Mouse (Mus musculus) limb, embryonic 15.5 days (tissue): ENCODE data around the gene Glo1. TPM values are rescaled to one million over a fixed set of nuclear protein-coding genes. Genes with fewer than 3 reads are reported as not detected.

Source experiments
- ATAC-seq: fragments of 200-750 bp; cut with Nextera tagmentation; 2 replicates; pipeline ENCODE4 v1.8.0; 2017; ENCODE audit warnings: low read depth, moderate TSS enrichment; ENCODE audit not compliant: insufficient number of reproducible peaks, low FRiP score, low TSS enrichment
- H3K27ac ChIP-seq: fragments of 300-500 bp; sonication (generic); 2 replicates; pipeline ENCODE4 v1.5.1; 2015; ENCODE audit warnings: moderate library complexity, mild to moderate bottlenecking, inconsistent platforms
- H3K27me3 ChIP-seq: fragments of 300-500 bp; sonication (generic); 2 replicates; pipeline ENCODE4 v1.6.1; 2015; ENCODE audit warnings: inconsistent platforms
- H3K36me3 ChIP-seq: fragments of 300-500 bp; sonication (generic); 2 replicates; pipeline ENCODE4 v1.6.1; 2015; ENCODE audit warnings: inconsistent platforms
- H3K4me1 ChIP-seq: fragments of 300-500 bp; sonication (generic); 2 replicates; pipeline ENCODE4 v1.6.1; 2015; ENCODE audit warnings: inconsistent platforms
- H3K4me2 ChIP-seq: fragments of 300-500 bp; sonication (generic); 2 replicates; pipeline ENCODE4 v1.6.1; 2015; ENCODE audit warnings: mild to moderate bottlenecking, inconsistent platforms
- H3K4me3 ChIP-seq: fragments of 300-500 bp; sonication (generic); 2 replicates; pipeline ENCODE4 v1.5.1; 2015; ENCODE audit warnings: mild to moderate bottlenecking, inconsistent platforms
- H3K9ac ChIP-seq: fragments of 300-500 bp; sonication (generic); 2 replicates; pipeline ENCODE4 v1.6.1; 2015; ENCODE audit warnings: inconsistent platforms
- H3K9me3 ChIP-seq: fragments of 300-500 bp; sonication (generic); 2 replicates; pipeline ENCODE4 v1.6.1; 2016; ENCODE audit warnings: inconsistent platforms
- WGBS: fragments of 180-500 bp; shearing (Covaris S2); methylation state at CpG from one replicate; pipeline ENCODE4 v1.1.7; 2015; 5-methylcytosine and 5-hydroxymethylcytosine counted together
- polyA plus RNA-seq: library from polyadenylated mRNA; unstranded; fragments of >200 nt; fragmentation: Nextera tagmentation; extraction: Ambion mirVana; gene quantifications from 2 replicates; pipeline ENCODE4 v1.2.1, GENCODE M21; 2015

Glo1 gene
- polyA plus RNA-seq, 1 experiment from 2014 or later: 186 TPM

DNA sequence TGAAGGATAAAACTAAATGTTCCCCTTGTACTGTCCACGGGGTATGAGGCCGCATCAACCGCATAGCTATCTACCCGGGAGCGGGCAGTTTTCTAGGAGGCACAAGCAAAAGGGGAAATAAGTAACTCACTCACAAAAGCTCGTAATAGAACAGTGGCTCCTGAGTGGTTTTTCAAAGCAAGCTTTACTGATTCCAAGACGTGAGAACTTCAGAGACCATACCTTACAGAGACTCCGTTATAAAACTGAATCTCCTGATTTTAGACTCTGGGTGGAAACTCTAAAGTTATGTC, 51.9 kb downstream of the Glo1 start:
- H3K36me3 ChIP-seq: no peaks in the 10 kb centered on the region
- 58% methylated on average over 8 of the region's 8 CpGs for WGBS
- H3K9me3 ChIP-seq: no peaks in the 10 kb centered on the region
- H3K4me1 ChIP-seq: peaks cover 21% of the 10 kb centered on the region
- ATAC-seq: no peak
- H3K4me2 ChIP-seq: no peak overlapping the region
- no peak overlapping the region for H3K9ac ChIP-seq
- H3K4me3 ChIP-seq: peak overlapping the region; percentile 80; the same call in 1 of the 2 replicates
- H3K27me3 ChIP-seq: no peaks in the 10 kb centered on the region
- H3K27ac ChIP-seq: no peak overlapping the region

DNA sequence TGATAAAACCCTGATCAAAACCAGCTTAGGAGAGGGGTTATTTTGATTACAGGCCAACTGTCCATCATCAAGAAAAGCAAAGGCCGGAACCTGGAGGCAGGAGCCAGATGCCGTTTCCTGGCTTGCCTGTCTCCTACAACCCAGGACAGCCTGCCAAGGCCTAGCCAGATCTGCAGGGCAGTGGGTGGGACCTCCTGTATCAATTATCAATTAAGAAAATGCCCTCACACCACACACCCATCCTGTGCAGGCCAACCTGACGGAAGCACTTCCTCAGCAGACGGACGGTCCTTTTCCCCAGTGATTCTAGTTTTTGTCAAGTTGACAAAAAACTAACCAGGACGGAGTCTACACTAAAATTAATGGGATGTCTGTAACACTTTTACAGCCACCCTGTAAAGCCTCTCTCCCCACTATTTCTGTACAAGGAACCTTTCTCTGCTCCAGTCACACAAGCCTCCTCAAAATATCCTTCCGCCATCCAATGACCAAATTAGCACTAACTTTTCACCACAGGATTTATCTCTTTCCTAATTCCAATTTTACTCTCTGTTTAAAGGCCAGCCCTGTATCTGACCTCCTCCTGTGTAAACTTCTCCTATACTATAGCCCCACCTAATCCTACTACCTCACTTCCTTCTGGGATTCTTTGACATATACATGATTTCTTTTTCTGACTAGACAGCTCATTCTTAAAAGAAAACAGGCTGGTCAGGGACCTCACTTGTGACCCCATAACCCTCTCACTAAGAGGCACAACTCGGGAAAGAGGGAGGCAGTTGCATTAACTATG, 52.5 kb downstream of the Glo1 start:
- 51% methylated on average over 8 of the region's 8 CpGs for WGBS
- no peaks in the 10 kb centered on the region for H3K36me3 ChIP-seq
- H3K27me3 ChIP-seq: no peaks in the 10 kb centered on the region
- H3K9me3 ChIP-seq: no peaks in the 10 kb centered on the region
- H3K9ac ChIP-seq: no peak overlapping the region
- H3K4me1 ChIP-seq: peaks cover 21% of the 10 kb centered on the region
- 0 out of 2 replicates have a peak overlapping the region, but pooled peaks have one; percentile 8 for H3K27ac ChIP-seq
- ATAC-seq: no peak
- no peak overlapping the region for H3K4me2 ChIP-seq
- H3K4me3 ChIP-seq: no peak overlapping the region

DNA sequence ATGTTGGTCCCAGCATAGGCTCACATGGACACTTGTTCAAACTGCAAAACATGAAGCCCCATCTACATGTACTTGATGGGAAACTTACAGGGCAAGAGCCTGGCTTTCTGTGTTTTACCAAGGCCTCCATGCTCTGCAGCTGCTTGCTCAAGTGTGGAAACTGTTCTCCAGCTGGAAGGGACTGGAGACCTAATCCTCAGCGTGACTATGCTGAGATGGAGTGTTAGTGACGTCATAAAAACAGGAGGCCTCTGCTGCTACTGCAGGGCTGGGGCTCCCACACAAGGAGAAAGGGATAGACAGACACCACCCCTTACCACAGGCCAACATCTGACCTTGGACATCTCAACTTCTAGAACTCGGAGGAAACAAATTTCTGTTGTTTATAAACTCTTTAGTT, 55.7 kb downstream of the Glo1 start:
- H3K4me2 ChIP-seq: no peak overlapping the region
- no peak for ATAC-seq
- no peaks in the 10 kb centered on the region for H3K27me3 ChIP-seq
- peaks cover 16% of the 10 kb centered on the region for H3K4me1 ChIP-seq
- H3K4me3 ChIP-seq: no peak overlapping the region
- H3K9me3 ChIP-seq: no peaks in the 10 kb centered on the region
- H3K36me3 ChIP-seq: no peaks in the 10 kb centered on the region
- H3K9ac ChIP-seq: no peak overlapping the region
- no peak overlapping the region for H3K27ac ChIP-seq
- 42% methylated on average over 3 of the region's 3 CpGs for WGBS

DNA sequence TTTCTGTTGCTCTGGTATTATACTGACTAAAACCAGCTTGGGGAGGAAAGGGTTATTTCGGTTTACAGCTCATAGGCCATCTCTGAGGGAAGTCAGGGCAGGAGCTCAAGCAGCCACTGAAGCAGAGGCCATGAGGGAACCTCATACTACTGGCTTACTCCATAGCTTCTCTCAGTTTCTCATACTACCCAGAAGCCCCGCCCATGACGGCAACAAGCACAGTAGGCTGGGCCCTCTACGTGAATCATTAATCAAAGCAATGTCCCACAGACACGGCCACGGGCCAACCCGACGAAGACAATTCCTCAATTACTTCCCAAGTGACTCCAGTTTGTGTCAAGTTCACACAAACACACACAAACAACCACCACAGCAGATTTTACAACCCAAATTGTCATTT, 56.5 kb downstream of the Glo1 start:
- Histone ChIP-seq H3K4me3 (no peak overlapping the region), H3K4me1 (peaks cover 12% of the 10 kb centered on the region), H3K4me2 (no peak overlapping the region), H3K36me3 (no peaks in the 10 kb centered on the region), H3K9me3 (no peaks in the 10 kb centered on the region), H3K27ac (no peak overlapping the region), H3K27me3 (no peaks in the 10 kb centered on the region), H3K9ac (no peak overlapping the region)
- no peak for ATAC-seq
- 61% methylated on average over 8 of the region's 8 CpGs for WGBS

DNA sequence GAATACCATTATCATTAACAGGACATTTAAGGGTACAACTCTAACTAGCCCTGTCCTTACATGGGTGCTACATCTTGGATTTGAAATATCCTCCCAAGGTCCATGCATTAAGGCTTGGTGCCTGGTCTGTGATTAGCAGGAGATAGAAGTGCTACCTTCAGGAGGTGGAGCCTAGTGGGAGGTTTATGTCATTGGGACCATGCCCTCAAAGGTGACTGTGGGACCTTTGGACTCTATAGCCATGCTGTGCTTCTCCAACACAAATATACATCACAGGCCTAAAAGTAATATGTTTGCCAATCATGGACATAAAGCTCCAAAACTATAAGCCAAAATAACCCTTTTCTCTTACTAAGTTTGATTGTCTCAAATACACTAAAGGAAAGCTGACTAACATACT, 58.2 kb downstream of the Glo1 start:
- no peak overlapping the region for H3K4me2 ChIP-seq
- no peaks in the 10 kb centered on the region for H3K27me3 ChIP-seq
- H3K4me3 ChIP-seq: no peak overlapping the region
- no peaks in the 10 kb centered on the region; the same call in 1 of the 2 replicates for H3K4me1 ChIP-seq
- no peak overlapping the region for H3K9ac ChIP-seq
- no peaks in the 10 kb centered on the region for H3K36me3 ChIP-seq
- no peaks in the 10 kb centered on the region for H3K9me3 ChIP-seq
- no peak overlapping the region for H3K27ac ChIP-seq
- ATAC-seq: no peak

- Histone ChIP-seq H3K36me3 (no peaks in the 10 kb centered on the region), H3K9ac (no peak overlapping the region), H3K4me1 (no peaks in the 10 kb centered on the region; the same call in 1 of the 2 replicates), H3K9me3 (no peaks in the 10 kb centered on the region), H3K4me3 (no peak overlapping the region), H3K27me3 (no peaks in the 10 kb centered on the region), H3K4me2 (no peak overlapping the region), H3K27ac (no peak overlapping the region)
- no peak for ATAC-seq
- WGBS: 82% methylated on average over 7 of the region's 7 CpGs
Measured at GRCm38 (mm10) chr17:30564971-30565370, 61.7 kb downstream of the Glo1 start.

GRCm38 (mm10) chr17:30564407-30564806, 62.3 kb downstream of the Glo1 start:
- no peak overlapping the region for H3K4me3 ChIP-seq
- H3K4me2 ChIP-seq: no peak overlapping the region
- H3K4me1 ChIP-seq: no peaks in the 10 kb centered on the region; the same call in 1 of the 2 replicates
- ATAC-seq: no peak
- H3K27ac ChIP-seq: no peak overlapping the region
- no peaks in the 10 kb centered on the region for H3K27me3 ChIP-seq
- no peak overlapping the region for H3K9ac ChIP-seq
- no peaks in the 10 kb centered on the region for H3K36me3 ChIP-seq
- 72% methylated on average over 3 of the region's 3 CpGs for WGBS
- no peaks in the 10 kb centered on the region for H3K9me3 ChIP-seq

DNA sequence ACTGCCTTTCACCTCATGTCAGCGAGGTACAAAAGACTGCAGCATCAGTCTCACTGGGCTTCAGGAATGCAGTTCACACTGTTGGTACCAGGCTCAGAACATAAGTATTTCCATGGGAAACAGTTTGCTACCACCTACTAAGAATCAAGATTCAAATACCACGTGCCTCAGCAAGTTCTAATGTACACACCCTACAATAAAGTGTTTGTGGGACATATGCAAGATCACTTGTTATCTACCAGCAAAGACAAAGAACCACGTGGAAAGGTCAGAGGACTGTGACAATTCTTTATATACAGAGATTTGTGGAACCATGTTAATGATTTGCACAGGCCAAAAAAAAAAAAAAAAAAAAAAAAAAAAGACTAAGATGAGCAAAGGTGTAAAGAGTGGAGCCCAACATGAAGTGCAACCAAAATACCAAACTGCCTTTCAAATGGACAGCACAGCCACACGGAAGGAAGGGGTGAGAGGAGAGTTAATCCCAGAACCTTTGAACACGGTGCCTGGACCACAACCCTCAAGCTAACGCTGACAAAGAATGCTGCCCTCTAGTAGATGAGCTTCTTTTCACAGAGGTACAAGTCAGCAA, 63.1 kb downstream of the Glo1 start:
- H3K27me3 ChIP-seq: no peaks in the 10 kb centered on the region
- H3K36me3 ChIP-seq: no peaks in the 10 kb centered on the region
- H3K27ac ChIP-seq: no peak overlapping the region
- no peak overlapping the region for H3K9ac ChIP-seq
- no peak overlapping the region for H3K4me3 ChIP-seq
- ATAC-seq: no peak
- H3K9me3 ChIP-seq: no peaks in the 10 kb centered on the region
- no peak overlapping the region for H3K4me2 ChIP-seq
- WGBS: 74% methylated on average over 6 of the region's 6 CpGs
- no peaks in the 10 kb centered on the region; the same call in 1 of the 2 replicates for H3K4me1 ChIP-seq

- no peak overlapping the region for H3K27ac ChIP-seq
- WGBS: 87% methylated on average over 2 of the region's 2 CpGs
- ATAC-seq: no peak
Measured at GRCm38 (mm10) chr17:30562770-30563169, 63.9 kb downstream of the Glo1 start.

DNA sequence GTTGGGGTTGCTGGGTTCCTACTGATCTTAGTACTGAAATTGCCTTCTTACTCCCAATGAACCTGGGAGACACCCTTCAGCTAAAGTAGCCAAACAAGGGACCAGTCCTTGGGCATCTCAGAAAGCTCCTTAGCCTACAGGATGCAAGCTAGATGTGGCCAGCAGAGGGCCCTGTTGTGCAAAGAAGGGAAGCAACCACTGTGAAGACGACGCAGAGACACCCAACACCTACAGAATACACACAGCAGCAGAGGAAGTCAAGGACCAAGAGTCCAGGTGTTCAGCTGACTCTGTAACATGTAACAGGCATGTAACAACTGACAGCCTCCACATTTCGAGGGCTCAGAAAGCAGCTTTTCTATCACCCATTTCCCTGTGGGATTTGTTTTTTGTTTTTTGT, 67.1 kb downstream of the Glo1 start:
- Histone ChIP-seq H3K4me1 (no peaks in the 10 kb centered on the region; the same call in 1 of the 2 replicates), H3K4me3 (no peak overlapping the region), H3K36me3 (no peaks in the 10 kb centered on the region), H3K4me2 (no peak overlapping the region), H3K27me3 (no peaks in the 10 kb centered on the region), H3K9ac (no peak overlapping the region), H3K9me3 (no peaks in the 10 kb centered on the region), H3K27ac (no peak overlapping the region)
- whole genome bisulfite sequencing: 34% methylated on average over 3 of the region's 3 CpGs
- ATAC-seq: no peak

More at GRCm38 (mm10) chr17:30562770-30563169, 63.9 kb downstream of the Glo1 start:
- Histone ChIP-seq H3K9ac (no peak overlapping the region), H3K4me1 (no peaks in the 10 kb centered on the region; the same call in 1 of the 2 replicates), H3K36me3 (no peaks in the 10 kb centered on the region), H3K9me3 (no peaks in the 10 kb centered on the region), H3K4me2 (no peak overlapping the region), H3K4me3 (no peak overlapping the region), H3K27me3 (no peaks in the 10 kb centered on the region)

DNA sequence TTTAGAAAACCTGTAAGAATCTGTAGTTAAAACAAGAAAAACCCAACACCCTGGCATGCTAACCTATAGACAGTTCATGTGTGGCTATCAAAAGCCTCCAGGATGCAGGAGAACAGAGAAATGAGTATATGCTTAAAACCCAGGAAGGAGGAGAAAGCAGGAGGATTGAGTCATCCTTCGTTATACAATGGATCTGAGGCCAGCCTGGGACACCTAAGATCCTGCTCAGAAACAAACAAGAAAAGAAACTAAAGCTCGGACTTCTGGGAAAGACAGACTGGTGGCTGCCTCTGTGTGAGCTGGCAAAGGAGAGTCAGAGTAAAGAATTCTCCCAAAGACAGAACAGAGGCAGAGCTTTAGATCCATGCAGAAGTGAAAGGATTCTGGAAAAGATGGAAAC, 68.0 kb downstream of the Glo1 start:
- Histone ChIP-seq H3K4me3 (no peak overlapping the region), H3K36me3 (no peaks in the 10 kb centered on the region), H3K4me2 (no peak overlapping the region), H3K27ac (no peak overlapping the region), H3K9ac (no peak overlapping the region), H3K4me1 (no peaks in the 10 kb centered on the region; the same call in 1 of the 2 replicates), H3K27me3 (no peaks in the 10 kb centered on the region), H3K9me3 (no peaks in the 10 kb centered on the region)
- 75% methylated on average over 2 of the region's 2 CpGs for WGBS
- no peak for ATAC-seq

DNA sequence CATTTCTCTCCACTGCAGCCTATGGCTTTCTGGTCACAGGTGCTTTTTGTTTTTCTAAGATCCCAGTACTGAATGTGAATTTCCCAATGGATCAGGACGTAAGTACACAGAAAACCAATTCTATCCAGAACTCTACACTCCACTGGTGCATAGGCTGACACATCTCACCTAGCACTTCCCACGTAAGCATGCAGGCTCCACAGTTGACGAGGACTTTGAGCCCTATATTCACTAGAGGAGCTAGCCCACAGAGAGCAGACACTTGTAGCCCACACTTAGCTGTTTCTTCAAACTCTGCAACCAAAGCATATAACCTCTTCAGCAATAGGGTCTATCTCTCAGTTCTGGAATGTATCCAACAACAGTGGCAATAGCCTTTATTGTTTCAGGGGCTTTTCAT, 70.2 kb downstream of the Glo1 start:
- Histone ChIP-seq H3K9ac (no peak overlapping the region), H3K27me3 (no peaks in the 10 kb centered on the region), H3K4me2 (no peak overlapping the region), H3K36me3 (no peaks in the 10 kb centered on the region), H3K27ac (no peak overlapping the region), H3K9me3 (no peaks in the 10 kb centered on the region), H3K4me1 (no peaks in the 10 kb centered on the region; the same call in 1 of the 2 replicates), H3K4me3 (no peak overlapping the region)
- no peak for ATAC-seq
- WGBS: 74% methylated on average over 3 of the region's 3 CpGs
